Mouse (Mus musculus) bone marrow macrophage, adult 2 months (primary cell): Measurements from ENCODE around the gene Peg10.

ENCODE experiments used
- CTCF ChIP-seq: IDR thresholded peaks from 2 replicates; pipeline ENCODE4 v1.5.1; 2012; ENCODE audit warnings: low read depth, mild to moderate bottlenecking, low read length, moderate library complexity
- POLR2A ChIP-seq: IDR thresholded peaks from 2 replicates; pipeline ENCODE4 v1.6.1; 2012; ENCODE audit warnings: mild to moderate bottlenecking, low read depth, low read length, borderline replicate concordance

DNA sequence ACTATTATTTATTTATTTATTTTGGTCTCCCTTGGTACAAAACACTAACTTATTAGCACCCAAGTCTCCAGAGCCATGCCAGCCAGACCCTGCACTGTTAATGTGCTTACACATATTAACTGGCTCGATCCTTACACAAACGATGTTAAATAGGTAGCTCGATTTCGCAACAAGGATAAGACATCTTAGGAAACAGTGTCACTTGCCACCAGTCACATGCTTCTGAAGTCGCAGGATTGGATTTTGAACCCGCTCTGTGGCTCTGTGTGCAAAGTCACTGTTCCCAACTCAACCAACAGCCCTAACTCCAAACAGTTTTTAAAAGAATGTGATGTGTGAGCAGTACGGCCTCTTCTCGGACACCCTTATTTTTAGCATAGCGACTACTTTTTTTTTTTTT lies 10.7 kb upstream of the Peg10 start:
- TF ChIP-seq CTCF, result no peak
- TF ChIP-seq POLR2A, result no peak
